Mouse (Mus musculus): Measurements from ENCODE around the gene Adcy9. TPM values are rescaled to one million over a fixed set of nuclear protein-coding genes. Genes with fewer than 3 reads are reported as not detected.

The Adcy9 gene
- total and polyA plus RNA-seq, 2 experiments from 2014 or later = 4.1 to 31.6 TPM

- ATAC-seq (ENCODE audit: low FRiP score) (no peak), DNase-seq (ENCODE audit: low spot score) (no peak)
- Histone ChIP-seq H3K27ac (ENCODE audit: low read depth, low read length) (no peak overlapping the region), H3K36me3 (ENCODE audit: insufficient read depth, low read length) (no peaks in the 10 kb centered on the region), H3K4me2 (ENCODE audit: low read depth, low read length, poor library complexity, severe bottlenecking) (no peak overlapping the region), H3K4me3 (ENCODE audit: low read depth, low read length) (no peak overlapping the region), H3K4me1 (ENCODE audit: insufficient read depth, low read length) (no peaks in the 10 kb centered on the region), H3K9me3 (ENCODE audit: low read length) (no peaks in the 10 kb centered on the region), H3K27me3 (ENCODE audit: insufficient read depth, low read length) (no peaks in the 10 kb centered on the region), H3K9ac (replicated peaks; ENCODE audit: low read length, poor library complexity, severe bottlenecking) (no peak overlapping the region)
- WGBS = 89% methylated on average over 4 of the region's 4 CpGs
- no peak for TF ChIP-seq CTCF (IDR thresholded peaks at IDR 0.05)
These were observed 35.4 kb upstream of the Adcy9 start for GRCm38 (mm10) chr16:4455693-4456092.

GRCm38 (mm10) chr16:4454563-4454962 is 34.3 kb upstream of the Adcy9 start:
- Histone ChIP-seq H3K4me2 (ENCODE audit: low read depth, low read length, poor library complexity, severe bottlenecking) (no peak overlapping the region), H3K36me3 (ENCODE audit: insufficient read depth, low read length) (no peaks in the 10 kb centered on the region), H3K9me3 (ENCODE audit: low read length) (no peaks in the 10 kb centered on the region), H3K9ac (replicated peaks; ENCODE audit: low read length, poor library complexity, severe bottlenecking) (no peak overlapping the region), H3K27me3 (ENCODE audit: insufficient read depth, low read length) (no peaks in the 10 kb centered on the region), H3K4me3 (ENCODE audit: low read depth, low read length) (no peak overlapping the region), H3K4me1 (ENCODE audit: insufficient read depth, low read length) (no peaks in the 10 kb centered on the region), H3K27ac (ENCODE audit: low read depth, low read length) (no peak overlapping the region)
- TF ChIP-seq CTCF (IDR thresholded peaks at IDR 0.05) = no peak
- ATAC-seq (ENCODE audit: low FRiP score) (no peak), DNase-seq (ENCODE audit: low spot score) (no peak)
- 84% methylated on average over 7 of the region's 7 CpGs for WGBS

GRCm38 (mm10) chr16:4449418-4449817 is 29.1 kb upstream of the Adcy9 start:
- Histone ChIP-seq H3K4me2 (ENCODE audit: low read depth, low read length, poor library complexity, severe bottlenecking) (no peak overlapping the region), H3K4me3 (ENCODE audit: low read depth, low read length) (no peak overlapping the region), H3K27me3 (ENCODE audit: insufficient read depth, low read length) (no peaks in the 10 kb centered on the region), H3K27ac (ENCODE audit: low read depth, low read length) (no peak overlapping the region), H3K36me3 (ENCODE audit: insufficient read depth, low read length) (no peaks in the 10 kb centered on the region), H3K4me1 (ENCODE audit: insufficient read depth, low read length) (no peaks in the 10 kb centered on the region), H3K9me3 (ENCODE audit: low read length) (no peaks in the 10 kb centered on the region), H3K9ac (replicated peaks; ENCODE audit: low read length, poor library complexity, severe bottlenecking) (no peak overlapping the region)
- 95% methylated on average over 6 of the region's 6 CpGs for WGBS
- DNase-seq (ENCODE audit: low spot score) (no peak), ATAC-seq (ENCODE audit: low FRiP score) (no peak)
- TF ChIP-seq CTCF (IDR thresholded peaks at IDR 0.05) = no peak

GRCm38 (mm10) chr16:4448235-4448634 is 27.9 kb upstream of the Adcy9 start:
- DNase-seq (ENCODE audit: low spot score) (no peak), ATAC-seq (ENCODE audit: low FRiP score) (no peak)
- no peak overlapping the region for H3K4me3 ChIP-seq (ENCODE audit: low read depth, low read length)
- H3K4me2 ChIP-seq (ENCODE audit: low read depth, low read length, poor library complexity, severe bottlenecking) = no peak overlapping the region
- H3K9ac ChIP-seq (replicated peaks; ENCODE audit: low read length, poor library complexity, severe bottlenecking) = no peak overlapping the region
- H3K27ac ChIP-seq (ENCODE audit: low read depth, low read length) = no peak overlapping the region
- no peaks in the 10 kb centered on the region for H3K4me1 ChIP-seq (ENCODE audit: insufficient read depth, low read length)
- H3K9me3 ChIP-seq (ENCODE audit: low read length) = no peaks in the 10 kb centered on the region
- 56% methylated on average over 9 of the region's 9 CpGs for WGBS
- no peak for TF ChIP-seq CTCF (IDR thresholded peaks at IDR 0.05)
- H3K36me3 ChIP-seq (ENCODE audit: insufficient read depth, low read length) = no peaks in the 10 kb centered on the region
- H3K27me3 ChIP-seq (ENCODE audit: insufficient read depth, low read length) = no peaks in the 10 kb centered on the region

- no peak overlapping the region for H3K9ac ChIP-seq (replicated peaks; ENCODE audit: low read length, poor library complexity, severe bottlenecking)
- no peaks in the 10 kb centered on the region for H3K27me3 ChIP-seq (ENCODE audit: insufficient read depth, low read length)
- TF ChIP-seq CTCF (IDR thresholded peaks at IDR 0.05) = no peak
- H3K36me3 ChIP-seq (ENCODE audit: insufficient read depth, low read length) = no peaks in the 10 kb centered on the region
- no peak overlapping the region for H3K4me2 ChIP-seq (ENCODE audit: low read depth, low read length, poor library complexity, severe bottlenecking)
- H3K9me3 ChIP-seq (ENCODE audit: low read length) = no peaks in the 10 kb centered on the region
- DNase-seq (ENCODE audit: low spot score) = no peak
- ATAC-seq (ENCODE audit: low FRiP score) = no peak
- H3K27ac ChIP-seq (ENCODE audit: low read depth, low read length) = no peak overlapping the region
- 79% methylated on average over 4 of the region's 4 CpGs for WGBS
- H3K4me3 ChIP-seq (ENCODE audit: low read depth, low read length) = no peak overlapping the region
- no peaks in the 10 kb centered on the region for H3K4me1 ChIP-seq (ENCODE audit: insufficient read depth, low read length)
These were observed 26.1 kb upstream of the Adcy9 start for GRCm38 (mm10) chr16:4446395-4446794.

GRCm38 (mm10) chr16:4444378-4444777 is 24.1 kb upstream of the Adcy9 start:
- no peak for DNase-seq (ENCODE audit: low spot score)
- WGBS = 81% methylated on average over 1 of the region's 1 CpGs
- Histone ChIP-seq H3K9me3 (ENCODE audit: low read length) (no peaks in the 10 kb centered on the region), H3K4me2 (ENCODE audit: low read depth, low read length, poor library complexity, severe bottlenecking) (no peak overlapping the region), H3K9ac (replicated peaks; ENCODE audit: low read length, poor library complexity, severe bottlenecking) (no peak overlapping the region), H3K4me1 (ENCODE audit: insufficient read depth, low read length) (no peaks in the 10 kb centered on the region), H3K27ac (ENCODE audit: low read depth, low read length) (no peak overlapping the region), H3K27me3 (ENCODE audit: insufficient read depth, low read length) (no peaks in the 10 kb centered on the region), H3K4me3 (ENCODE audit: low read depth, low read length) (no peak overlapping the region), H3K36me3 (ENCODE audit: insufficient read depth, low read length) (no peaks in the 10 kb centered on the region)
- ATAC-seq (ENCODE audit: low FRiP score) = no peak
- TF ChIP-seq CTCF (IDR thresholded peaks at IDR 0.05) = no peak

All from midbrain, postnatal 0 days (tissue).